Mouse (Mus musculus) megakaryocyte progenitor cell, adult 5-6 weeks (primary cell): ENCODE measurements around the gene Trim2. TPM values are rescaled to one million over a fixed set of nuclear protein-coding genes. Genes with fewer than 3 reads are reported as not detected.
A peak's percentile ranks its signal among the peaks of the same experiment; 100 is the strongest.

ENCODE experiments used
- ATAC-seq: replicated peaks from 2 replicates; pipeline ENCODE4 v1.8.0; 2016; ENCODE audit warnings: mild to moderate bottlenecking, moderate TSS enrichment, inconsistent platforms; ENCODE audit not compliant: poor library complexity
- total RNA-seq, 2 experiments: library from RNA; stranded (forward) in 1 of 2; stranded (reverse) in 1 of 2; fragments of 157-497, 149-512 nt in 1 of 2; fragments of 200-1000 nt in 1 of 2; gene quantifications; 2 replicates each; pipeline versions ENCODE4 v1.2.3 to v1.2.4; 2015 to 2017

Gene Trim2
- total RNA-seq, 2 experiments from 2014 or later: 0.46 to 1.5 TPM

GRCm38 (mm10) chr3:84259281-84260023 is 47.2 kb downstream of the Trim2 start:
- peak; percentile 72 for ATAC-seq

- peak; percentile 51 for ATAC-seq
Measured at GRCm38 (mm10) chr3:84258518-84259031, 48.1 kb downstream of the Trim2 start.

GRCm38 (mm10) chr3:84257989-84258517 is 48.6 kb downstream of the Trim2 start:
- no peak for ATAC-seq

- ATAC-seq: peak; percentile 37; the same call in 1 of the 2 replicates
Measured at GRCm38 (mm10) chr3:84254520-84254878, 52.2 kb downstream of the Trim2 start.

- no peak for ATAC-seq
Measured at GRCm38 (mm10) chr3:84253655-84254519, 52.8 kb downstream of the Trim2 start.

- no peak for ATAC-seq
Measured at GRCm38 (mm10) chr3:84252776-84253654, 53.7 kb downstream of the Trim2 start.

- ATAC-seq: no peak
Measured at GRCm38 (mm10) chr3:84251721-84252120, 55.0 kb downstream of the Trim2 start.

GRCm38 (mm10) chr3:84250275-84250674 is 56.4 kb downstream of the Trim2 start:
- ATAC-seq: no peak

- no peak for ATAC-seq
Measured at GRCm38 (mm10) chr3:84247789-84248188, 58.9 kb downstream of the Trim2 start.

- no peak for ATAC-seq
Measured at GRCm38 (mm10) chr3:84246421-84246861, 60.2 kb downstream of the Trim2 start.

- ATAC-seq: no peak
Measured at GRCm38 (mm10) chr3:84243116-84243515, 63.6 kb downstream of the Trim2 start.

- no peak for ATAC-seq
Measured at GRCm38 (mm10) chr3:84242497-84242896, 64.2 kb downstream of the Trim2 start.

- no peak for ATAC-seq
Measured at GRCm38 (mm10) chr3:84241098-84241497, 65.6 kb downstream of the Trim2 start.

GRCm38 (mm10) chr3:84235420-84236304 is 71.0 kb downstream of the Trim2 start:
- ATAC-seq: no peak

GRCm38 (mm10) chr3:84234562-84234961 is 72.1 kb downstream of the Trim2 start:
- ATAC-seq: no peak

GRCm38 (mm10) chr3:84233663-84234415 is 72.8 kb downstream of the Trim2 start:
- ATAC-seq: no peak

- peak; percentile 19 for ATAC-seq
Measured at GRCm38 (mm10) chr3:84232312-84232711, 74.4 kb downstream of the Trim2 start.

GRCm38 (mm10) chr3:84230988-84231387 is 75.7 kb downstream of the Trim2 start:
- peak; percentile 62 for ATAC-seq

- peak; percentile 15; the same call in 1 of the 2 replicates for ATAC-seq
Measured at GRCm38 (mm10) chr3:84228911-84229310, 77.8 kb downstream of the Trim2 start.
